Mouse (Mus musculus): ENCODE data around the gene Tap2. TPM values are rescaled to one million over a fixed set of nuclear protein-coding genes. Genes with fewer than 3 reads are reported as not detected.

The Tap2 gene
- polyA plus RNA-seq (2016; fragmentation: Nextera tagmentation; extraction: Ambion mirVana) = 1.3 and 2.3 TPM in 2 replicates

- WGBS = 51% methylated on average over 5 of the region's 5 CpGs
- peaks cover 76% of the 10 kb centered on the region for H3K27me3 ChIP-seq
- H3K27ac ChIP-seq = no peak within 1 kb of the TSS
- no peak for ATAC-seq (ENCODE audit: insufficient number of reproducible peaks, insufficient read depth, low FRiP score, low TSS enrichment)
- peaks cover 6% of the 10 kb centered on the region; the same call in 1 of the 2 replicates for H3K4me1 ChIP-seq
- H3K4me2 ChIP-seq (replicated peaks) = peak within 1 kb of the TSS; percentile 83
- H3K4me3 ChIP-seq = peak within 1 kb of the TSS; percentile 62
- H3K9ac ChIP-seq = peak within 1 kb of the TSS; percentile 57; the same call in 1 of the 2 replicates
- no peaks in the 10 kb centered on the region for H3K9me3 ChIP-seq
- H3K36me3 ChIP-seq = no peaks in the 10 kb centered on the region
Observed at GRCm38 (mm10) chr17:34203444-34203843, at the start of gene Tap2. Gene Tap2 (plus strand): TSS chr17:34203527.

- H3K9me3 ChIP-seq = no peaks in the 10 kb centered on the region
- no peak overlapping the region for H3K9ac ChIP-seq
- H3K27me3 ChIP-seq = no peaks in the 10 kb centered on the region; the same call in 1 of the 2 replicates
- no peak overlapping the region for H3K4me3 ChIP-seq
- no peak overlapping the region for H3K27ac ChIP-seq
- WGBS = 53% methylated on average over 5 of the region's 5 CpGs
- H3K4me1 ChIP-seq = no peaks in the 10 kb centered on the region
- no peak overlapping the region for H3K4me2 ChIP-seq (replicated peaks)
- ATAC-seq (ENCODE audit: insufficient number of reproducible peaks, insufficient read depth, low FRiP score, low TSS enrichment) = no peak
- no peaks in the 10 kb centered on the region for H3K36me3 ChIP-seq
Observed at GRCm38 (mm10) chr17:34155534-34155933, 47.8 kb upstream of the Tap2 start.

DNA sequence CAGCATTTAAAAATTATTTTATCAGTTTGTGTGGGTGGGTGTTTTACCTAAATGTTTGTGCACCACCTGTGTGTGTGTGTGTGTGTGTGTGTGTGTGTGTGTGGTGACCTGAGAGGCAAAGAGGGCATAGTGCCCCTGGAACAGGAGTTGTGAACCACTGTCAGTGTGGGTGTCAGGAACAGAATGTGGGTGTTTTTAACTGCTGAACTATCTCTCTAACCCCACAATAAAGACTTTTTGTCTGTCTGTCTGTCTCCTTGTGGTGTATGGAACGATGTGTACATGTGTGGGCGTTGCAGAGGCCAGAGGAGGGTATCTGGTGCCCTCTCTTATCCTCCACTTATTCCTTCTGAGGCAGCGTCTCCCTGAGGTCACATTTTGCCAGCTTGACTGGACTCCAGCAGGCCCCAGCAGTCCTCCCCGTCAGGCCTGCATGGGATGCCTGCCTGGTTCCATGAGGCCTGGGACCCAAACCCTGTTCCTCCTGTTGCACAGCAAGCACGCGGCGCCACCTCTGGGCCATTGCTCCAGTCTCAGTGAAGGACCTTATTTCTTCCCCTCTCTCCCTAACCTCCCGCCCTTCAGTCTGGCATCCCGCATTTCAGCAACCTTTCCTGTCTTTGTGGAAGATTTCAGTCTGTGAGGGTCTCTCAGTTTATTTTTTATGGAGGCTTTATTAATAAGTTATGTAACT is 39.0 kb upstream of the Tap2 start:
- ATAC-seq (ENCODE audit: insufficient number of reproducible peaks, insufficient read depth, low FRiP score, low TSS enrichment) = no peak
- Histone ChIP-seq H3K4me1 (no peaks in the 10 kb centered on the region), H3K4me3 (no peak overlapping the region), H3K27me3 (no peaks in the 10 kb centered on the region), H3K36me3 (no peaks in the 10 kb centered on the region), H3K27ac (no peak overlapping the region), H3K4me2 (replicated peaks) (no peak overlapping the region), H3K9me3 (no peaks in the 10 kb centered on the region), H3K9ac (no peak overlapping the region)
- 35% methylated on average over 9 of the region's 9 CpGs for WGBS

- H3K4me1 ChIP-seq = no peaks in the 10 kb centered on the region
- H3K9ac ChIP-seq = no peak overlapping the region
- no peaks in the 10 kb centered on the region for H3K9me3 ChIP-seq
- H3K27ac ChIP-seq = no peak overlapping the region
- WGBS = 87% methylated on average over 6 of the region's 6 CpGs
- no peaks in the 10 kb centered on the region for H3K27me3 ChIP-seq
- no peak overlapping the region for H3K4me2 ChIP-seq (replicated peaks)
- H3K36me3 ChIP-seq = no peaks in the 10 kb centered on the region
- no peak overlapping the region for H3K4me3 ChIP-seq
- no peak for ATAC-seq (ENCODE audit: insufficient number of reproducible peaks, insufficient read depth, low FRiP score, low TSS enrichment)
Observed at GRCm38 (mm10) chr17:34165033-34165730, 38.1 kb upstream of the Tap2 start.

DNA sequence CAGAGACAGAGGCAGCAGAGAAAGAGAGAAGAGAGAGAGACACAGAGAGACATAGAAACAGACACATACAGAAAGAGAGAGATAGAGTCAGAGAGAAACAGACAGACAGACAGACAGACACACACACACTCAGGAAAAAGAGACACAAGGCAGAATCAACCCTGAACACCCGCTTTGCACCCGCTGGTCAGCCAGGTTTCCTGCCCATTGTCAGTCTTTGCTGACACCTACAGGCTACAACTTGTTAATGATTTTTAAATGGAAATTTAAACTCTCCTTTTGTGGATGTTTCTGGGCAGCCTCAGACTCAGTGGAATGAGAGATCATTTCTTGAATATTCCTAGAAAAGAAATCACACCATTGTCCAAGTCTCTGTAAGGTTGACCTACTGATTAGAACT is 34.0 kb upstream of the Tap2 start:
- Histone ChIP-seq H3K4me3 (no peak overlapping the region), H3K27me3 (no peaks in the 10 kb centered on the region), H3K36me3 (no peaks in the 10 kb centered on the region), H3K4me1 (no peaks in the 10 kb centered on the region), H3K4me2 (replicated peaks) (no peak overlapping the region), H3K9ac (no peak overlapping the region), H3K9me3 (0 out of 2 replicates have a peak, but pooled peaks cover 3% of the 10 kb centered on the region), H3K27ac (no peak overlapping the region)
- 3% methylated on average over 2 of the region's 2 CpGs for WGBS
- ATAC-seq (ENCODE audit: insufficient number of reproducible peaks, insufficient read depth, low FRiP score, low TSS enrichment) = no peak

DNA sequence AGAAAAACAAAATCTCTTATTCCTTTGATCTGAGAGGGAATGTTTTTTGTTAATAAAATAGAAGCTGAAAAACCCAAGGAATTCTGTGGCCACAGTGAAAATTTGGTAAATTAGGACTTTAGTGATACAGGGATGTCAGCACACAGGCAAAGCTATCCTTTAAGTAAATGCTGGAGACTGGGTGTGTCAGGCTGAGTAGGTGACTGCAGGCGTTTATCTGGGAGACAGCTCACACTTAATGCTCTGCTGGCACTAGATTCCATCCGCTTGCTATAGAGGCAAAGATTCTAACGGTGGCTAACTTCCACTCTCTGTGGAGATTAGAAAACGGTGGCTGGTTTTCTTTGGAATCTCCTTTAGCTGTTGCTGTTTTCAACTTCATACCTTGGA is 32.8 kb upstream of the Tap2 start:
- Histone ChIP-seq H3K9me3 (0 out of 2 replicates have a peak, but pooled peaks cover 3% of the 10 kb centered on the region), H3K36me3 (no peaks in the 10 kb centered on the region), H3K4me2 (replicated peaks) (no peak overlapping the region), H3K27ac (no peak overlapping the region), H3K4me1 (no peaks in the 10 kb centered on the region), H3K27me3 (no peaks in the 10 kb centered on the region), H3K4me3 (no peak overlapping the region), H3K9ac (no peak overlapping the region)
- WGBS = 28% methylated on average over 4 of the region's 4 CpGs
- no peak for ATAC-seq (ENCODE audit: insufficient number of reproducible peaks, insufficient read depth, low FRiP score, low TSS enrichment)

DNA sequence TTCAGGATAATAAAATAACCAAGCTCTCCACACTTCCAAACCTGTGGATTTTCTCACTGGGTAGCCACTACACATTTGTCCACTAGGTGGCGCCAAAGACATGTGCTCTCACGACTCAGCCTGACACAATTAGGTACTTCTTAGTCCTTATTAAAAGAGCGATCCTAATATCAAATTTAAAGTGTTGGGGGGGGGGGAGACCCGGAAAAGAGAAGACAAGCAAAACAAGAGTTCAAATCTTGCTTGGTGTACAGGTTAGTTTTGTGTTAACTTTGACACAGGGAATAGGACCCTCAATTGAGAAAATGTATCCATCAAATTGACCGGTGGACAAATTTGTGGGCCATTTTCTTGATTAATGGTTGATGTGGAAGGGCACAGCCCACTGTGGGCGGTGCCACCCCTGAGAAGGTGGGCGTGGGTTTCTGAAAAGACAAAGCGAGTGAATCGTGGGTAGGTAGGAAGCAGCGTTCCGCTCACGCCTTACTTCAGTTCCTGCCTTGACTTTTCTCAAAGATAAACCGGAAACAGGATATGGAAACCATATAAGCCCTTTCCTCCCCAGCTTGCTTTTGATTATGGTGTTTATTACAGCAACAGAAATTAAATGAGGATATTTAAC is 32.3 kb upstream of the Tap2 start:
- Histone ChIP-seq H3K4me2 (replicated peaks) (no peak overlapping the region), H3K9me3 (0 out of 2 replicates have a peak, but pooled peaks cover 3% of the 10 kb centered on the region), H3K27me3 (no peaks in the 10 kb centered on the region), H3K4me3 (no peak overlapping the region), H3K36me3 (no peaks in the 10 kb centered on the region), H3K27ac (no peak overlapping the region), H3K9ac (no peak overlapping the region), H3K4me1 (no peaks in the 10 kb centered on the region)
- no peak for ATAC-seq (ENCODE audit: insufficient number of reproducible peaks, insufficient read depth, low FRiP score, low TSS enrichment)
- WGBS = 43% methylated on average over 13 of the region's 13 CpGs

DNA sequence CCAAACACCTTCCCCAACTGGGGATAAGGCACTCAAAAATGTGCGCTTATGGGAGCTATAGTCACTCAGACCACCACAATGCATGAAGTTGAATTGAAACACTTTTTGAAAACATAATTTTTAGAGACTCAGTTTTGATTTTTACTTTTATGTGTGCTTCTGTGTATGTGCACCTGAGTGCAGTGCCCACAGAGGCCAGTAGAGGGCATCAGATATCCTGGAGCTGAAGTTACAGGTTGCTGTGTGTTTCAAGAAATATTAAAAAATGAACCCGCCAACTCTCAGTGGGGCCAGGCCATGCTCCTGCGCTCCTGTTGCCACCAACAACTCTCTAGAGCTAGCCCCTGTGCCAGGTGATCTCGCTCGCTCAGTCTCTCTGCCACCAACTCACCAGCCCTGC is 30.8 kb upstream of the Tap2 start:
- ATAC-seq (ENCODE audit: insufficient number of reproducible peaks, insufficient read depth, low FRiP score, low TSS enrichment) = no peak
- peaks cover 10% of the 10 kb centered on the region; the same call in 1 of the 2 replicates for H3K9me3 ChIP-seq

GRCm38 (mm10) chr17:34174075-34174474 is 29.3 kb upstream of the Tap2 start:
- Histone ChIP-seq H3K27ac (no peak overlapping the region), H3K4me1 (no peaks in the 10 kb centered on the region), H3K4me2 (replicated peaks) (no peak overlapping the region), H3K9me3 (peaks cover 10% of the 10 kb centered on the region; the same call in 1 of the 2 replicates), H3K4me3 (no peak overlapping the region), H3K36me3 (no peaks in the 10 kb centered on the region), H3K9ac (no peak overlapping the region), H3K27me3 (no peaks in the 10 kb centered on the region)
- WGBS = 41% methylated on average over 1 of the region's 1 CpGs
- ATAC-seq (ENCODE audit: insufficient number of reproducible peaks, insufficient read depth, low FRiP score, low TSS enrichment) = no peak

More for the DNA sequence above, 30.8 kb upstream of the Tap2 start:
- H3K4me2 ChIP-seq (replicated peaks) = no peak overlapping the region
- no peak overlapping the region for H3K9ac ChIP-seq
- H3K27ac ChIP-seq = no peak overlapping the region
- no peak overlapping the region for H3K4me3 ChIP-seq
- no peaks in the 10 kb centered on the region for H3K4me1 ChIP-seq
- no peaks in the 10 kb centered on the region for H3K36me3 ChIP-seq
- WGBS = 90% methylated on average over 5 of the region's 5 CpGs
- no peaks in the 10 kb centered on the region for H3K27me3 ChIP-seq

DNA sequence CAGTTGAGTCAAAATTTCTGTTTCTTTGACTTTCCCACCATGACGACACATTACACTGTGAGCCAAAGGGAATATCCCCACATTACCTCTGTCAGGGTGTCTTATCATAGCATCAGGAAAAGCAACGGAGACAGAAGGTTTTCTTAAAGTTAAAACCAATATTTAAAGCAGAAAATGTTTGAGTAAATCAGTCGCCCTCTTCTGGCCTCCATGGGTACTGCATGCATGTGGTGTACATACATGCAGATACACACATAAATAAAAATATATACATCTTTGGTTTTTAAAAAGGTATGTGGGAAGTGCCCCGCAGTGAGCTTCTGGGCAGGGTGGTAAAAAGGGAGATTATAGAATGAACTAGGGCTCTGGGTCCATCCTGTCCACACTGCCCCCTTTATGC is 26.1 kb upstream of the Tap2 start:
- Histone ChIP-seq H3K27ac (no peak overlapping the region), H3K4me2 (replicated peaks) (no peak overlapping the region), H3K9ac (no peak overlapping the region), H3K36me3 (no peaks in the 10 kb centered on the region), H3K4me1 (no peaks in the 10 kb centered on the region), H3K27me3 (no peaks in the 10 kb centered on the region), H3K4me3 (no peak overlapping the region), H3K9me3 (peaks cover 10% of the 10 kb centered on the region; the same call in 1 of the 2 replicates)
- WGBS = 64% methylated on average over 4 of the region's 4 CpGs
- no peak for ATAC-seq (ENCODE audit: insufficient number of reproducible peaks, insufficient read depth, low FRiP score, low TSS enrichment)

DNA sequence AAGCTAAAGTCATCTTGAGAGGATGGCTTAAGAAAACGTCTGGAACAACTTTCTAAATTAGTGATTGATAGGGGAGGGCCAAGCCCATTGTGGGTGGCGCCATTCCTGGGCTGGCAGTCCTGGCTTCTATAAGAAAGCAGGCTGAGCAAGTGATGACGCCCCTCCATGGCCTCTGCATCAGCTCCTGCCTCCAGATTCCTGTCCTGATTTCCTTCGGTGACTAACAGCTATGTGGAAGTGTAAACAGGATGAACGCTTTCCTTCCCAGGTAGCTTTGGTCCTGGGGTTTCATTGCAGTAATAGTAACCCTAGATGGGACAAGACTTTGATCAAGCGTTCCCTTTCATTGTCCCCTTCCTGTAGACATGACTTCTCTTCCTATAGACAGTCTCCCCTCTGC is 24.3 kb upstream of the Tap2 start:
- Histone ChIP-seq H3K4me1 (no peaks in the 10 kb centered on the region), H3K27ac (no peak overlapping the region), H3K4me3 (no peak overlapping the region), H3K9ac (no peak overlapping the region), H3K36me3 (no peaks in the 10 kb centered on the region), H3K4me2 (replicated peaks) (no peak overlapping the region), H3K9me3 (peaks cover 7% of the 10 kb centered on the region; the same call in 1 of the 2 replicates), H3K27me3 (peaks cover 15% of the 10 kb centered on the region; the same call in 1 of the 2 replicates)
- no peak for ATAC-seq (ENCODE audit: insufficient number of reproducible peaks, insufficient read depth, low FRiP score, low TSS enrichment)
- WGBS = 59% methylated on average over 6 of the region's 6 CpGs
